Mouse (Mus musculus) heart, adult 2 months (tissue): ENCODE results near the gene Bcl2l12.

Experiments
- CTCF ChIP-seq: fragments of 200-600 bp; IDR thresholded peaks from 2 replicates; pipeline ENCODE4 v1.8.1; 2022; ENCODE audit warnings: antibody characterized with exemption, mild to moderate bottlenecking, moderate library complexity
- EP300 ChIP-seq: fragments of 200-500 bp; IDR thresholded peaks from 2 replicates; pipeline ENCODE4 v1.6.1; 2011; ENCODE audit warnings: low read depth, low read length, control low read depth; ENCODE audit not compliant: insufficient read depth

- TF ChIP-seq CTCF (peak; percentile 24), EP300 (no peak)
Observed at GRCm38 (mm10) chr7:44965975-44966374, 32.5 kb downstream of the Bcl2l12 start.
